Mouse (Mus musculus): ENCODE data around the gene Mrpl33. TPM values are rescaled to one million over a fixed set of nuclear protein-coding genes. Genes with fewer than 3 reads are reported as not detected.
"Not testable (repeated sequence)": the region's sequence is repeated elsewhere in the genome, so short reads cannot be mapped to it uniquely, and the experiment has no call there.

Mrpl33 gene
- total RNA-seq, 2 experiments from 2014 or later, result 315 to 434 TPM

DNA sequence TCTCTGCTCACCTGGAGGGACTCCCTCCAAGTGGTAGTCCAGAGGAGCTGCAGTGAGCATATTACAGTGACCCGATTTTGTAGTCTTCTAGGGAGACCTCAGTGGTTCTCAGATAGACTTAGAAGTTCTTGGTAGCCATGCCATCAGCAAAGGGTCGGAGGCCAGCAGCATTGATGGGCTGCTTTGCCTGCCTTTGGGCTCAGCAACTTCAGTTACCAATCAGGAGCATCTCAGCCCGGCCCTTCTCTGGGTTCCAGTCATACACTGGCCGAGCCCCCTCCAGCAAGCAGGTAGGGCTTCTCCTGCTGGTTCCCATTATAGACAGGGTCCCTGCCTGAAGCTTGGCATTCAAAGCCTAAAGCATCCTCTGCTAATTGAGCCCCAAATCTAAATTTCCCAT, 867 bp upstream of the Mrpl33 start:
- no peak for ATAC-seq (replicated peaks; ENCODE audit: poor library complexity)

DNA sequence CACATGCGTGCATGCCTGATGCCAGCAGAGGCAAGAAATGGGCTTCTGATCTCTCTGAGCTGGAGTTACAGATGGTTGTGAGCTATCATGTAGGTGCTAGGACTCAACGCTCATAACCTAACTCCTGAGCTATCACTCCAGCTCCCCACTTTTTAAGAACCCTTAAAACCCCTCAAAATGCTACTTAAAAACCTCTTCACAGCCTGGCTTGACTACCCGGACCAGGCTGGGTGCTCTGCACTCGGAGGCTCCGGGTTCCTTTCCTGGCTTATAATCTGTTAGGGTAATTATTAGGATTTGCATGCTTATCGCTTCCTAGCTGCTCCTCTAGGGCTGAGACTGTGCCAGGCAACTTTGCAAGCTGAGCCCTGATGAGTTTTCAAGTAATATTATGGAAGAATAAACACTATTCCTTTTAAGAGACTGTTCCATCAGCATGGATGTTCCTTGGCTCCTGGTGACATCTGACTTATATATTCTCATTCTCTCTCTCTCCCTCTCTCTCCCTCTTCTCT, 752 bp downstream of the Mrpl33 start:
- no peak for ATAC-seq (replicated peaks; ENCODE audit: poor library complexity)

DNA sequence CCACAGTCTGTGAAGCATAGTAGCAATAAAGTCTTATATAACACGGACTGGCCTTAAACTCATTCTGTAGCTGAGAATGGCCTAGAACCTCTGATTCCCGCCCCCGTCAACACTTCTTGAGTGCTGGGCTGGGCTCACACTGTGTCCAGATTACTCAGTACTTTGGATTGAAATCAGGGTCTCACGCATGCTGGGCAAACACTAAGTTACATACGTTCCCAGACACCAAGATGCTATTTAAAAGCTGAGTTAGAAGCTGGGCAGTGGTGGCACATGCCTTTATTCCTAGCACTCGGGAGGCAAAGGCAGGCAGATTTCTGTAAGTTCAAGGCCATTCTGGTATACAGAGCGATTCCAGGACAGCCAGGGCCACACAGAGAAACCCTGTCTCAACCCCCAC, 1.4 kb downstream of the Mrpl33 start:
- no peak for ATAC-seq (replicated peaks; ENCODE audit: poor library complexity)

DNA sequence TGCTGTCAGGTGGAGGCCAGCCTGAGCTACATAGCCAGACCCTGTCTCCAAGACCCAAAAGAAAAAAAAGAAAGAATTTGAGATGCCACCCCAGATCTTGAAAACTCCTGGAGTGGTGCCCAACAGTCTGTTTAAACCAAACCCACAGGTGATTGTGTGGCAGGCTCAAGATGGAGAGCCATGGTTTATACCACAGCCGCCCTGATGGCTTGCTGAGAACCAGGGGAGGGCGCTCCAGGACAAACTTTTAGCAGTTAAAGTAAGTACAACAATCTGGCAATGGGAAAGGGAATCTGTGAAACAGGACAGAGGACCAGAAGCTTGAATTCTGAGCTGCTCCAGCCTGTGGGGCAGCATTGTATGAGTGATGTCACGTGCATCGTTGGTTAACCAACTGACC, 1.8 kb downstream of the Mrpl33 start:
- ATAC-seq (replicated peaks; ENCODE audit: poor library complexity), result peak; percentile 37

DNA sequence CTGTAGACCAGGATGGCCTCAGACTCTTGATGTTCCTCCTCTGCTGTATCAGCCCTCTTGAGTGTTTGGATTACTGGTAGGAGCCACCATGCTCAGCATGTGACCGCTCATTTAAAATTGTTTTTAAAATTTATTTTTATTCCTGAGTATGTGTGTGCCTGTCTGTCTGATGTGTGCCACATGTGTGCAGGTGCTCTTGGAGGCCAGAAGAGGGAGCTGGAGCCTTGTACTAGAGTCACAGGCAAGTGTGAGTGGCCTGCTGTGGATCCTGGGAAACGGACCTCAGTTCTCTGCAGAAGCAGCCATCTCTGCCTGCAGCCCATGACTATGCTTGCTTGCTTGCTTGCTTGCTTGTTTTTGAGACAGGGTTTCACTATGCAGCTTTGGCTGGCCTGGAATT, 2.4 kb downstream of the Mrpl33 start:
- ATAC-seq (replicated peaks; ENCODE audit: poor library complexity), result peak; percentile 42

DNA sequence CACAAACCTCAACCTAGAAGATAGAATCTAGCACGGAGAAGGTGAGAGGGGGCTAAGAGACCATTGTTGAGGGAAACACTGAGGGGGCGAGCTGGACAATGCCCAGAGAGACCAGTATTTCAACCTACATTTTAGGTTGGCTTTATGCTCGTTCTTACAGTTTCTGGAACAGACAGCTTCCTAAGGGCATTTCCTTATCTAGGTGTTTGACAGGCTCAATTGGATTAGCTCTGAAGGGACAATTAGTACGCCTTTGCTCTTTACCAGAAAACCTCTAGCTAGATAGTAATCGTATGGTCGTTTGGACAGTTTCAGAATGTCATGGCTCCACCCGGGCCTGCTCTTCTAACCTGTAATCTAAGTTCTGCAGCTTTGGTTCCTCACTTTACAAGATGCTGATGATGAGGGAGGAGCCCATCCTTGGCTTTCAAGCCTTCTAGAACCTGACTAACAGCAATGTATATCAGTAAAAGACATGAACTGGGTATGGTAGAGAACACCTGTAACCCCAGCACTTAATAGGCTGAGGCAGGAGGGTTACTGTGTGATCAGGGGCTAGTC, 4.5 kb downstream of the Mrpl33 start:
- no peak for ATAC-seq (replicated peaks; ENCODE audit: poor library complexity)

DNA sequence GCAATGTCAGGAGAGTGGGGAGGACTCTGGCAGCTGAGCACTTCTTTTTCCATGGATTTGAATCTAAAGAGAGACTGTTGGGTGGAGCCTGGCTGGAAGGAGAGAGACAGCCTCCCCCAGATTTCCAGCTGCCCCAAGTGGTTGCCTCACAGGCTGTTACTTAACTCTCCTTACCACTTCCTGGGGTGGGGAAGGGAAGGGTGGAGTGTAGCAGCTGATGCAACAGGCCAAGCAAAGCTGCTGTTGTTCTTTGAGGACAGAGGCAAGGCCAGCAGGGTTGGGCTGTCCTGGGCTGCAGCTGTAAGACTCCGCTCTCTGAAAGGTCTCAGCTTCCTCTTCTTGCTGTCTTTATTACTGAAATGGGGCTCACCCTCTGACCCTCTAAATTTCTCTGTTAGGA, 5.6 kb downstream of the Mrpl33 start:
- peak; percentile 89 for ATAC-seq (replicated peaks; ENCODE audit: poor library complexity)

DNA sequence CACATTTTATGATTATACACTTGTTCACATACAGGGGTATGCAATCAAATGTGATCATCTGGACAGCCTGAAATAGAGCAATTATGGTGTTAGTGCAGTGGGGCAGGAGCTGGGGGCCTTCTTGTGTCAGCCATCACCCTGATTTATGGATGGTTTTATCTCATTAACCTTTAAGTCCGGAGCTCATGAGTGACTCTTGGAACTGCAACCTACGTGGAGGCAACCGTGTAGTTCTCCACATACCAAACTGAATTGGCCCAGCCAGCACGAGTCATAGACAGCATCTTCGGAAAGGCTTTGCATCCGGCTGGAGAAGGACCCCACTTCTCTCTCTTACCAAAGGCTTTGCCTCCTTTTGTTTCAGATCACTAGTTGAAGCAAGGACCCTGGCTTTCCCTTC, 7.0 kb downstream of the Mrpl33 start:
- no peak for ATAC-seq (replicated peaks; ENCODE audit: poor library complexity)

DNA sequence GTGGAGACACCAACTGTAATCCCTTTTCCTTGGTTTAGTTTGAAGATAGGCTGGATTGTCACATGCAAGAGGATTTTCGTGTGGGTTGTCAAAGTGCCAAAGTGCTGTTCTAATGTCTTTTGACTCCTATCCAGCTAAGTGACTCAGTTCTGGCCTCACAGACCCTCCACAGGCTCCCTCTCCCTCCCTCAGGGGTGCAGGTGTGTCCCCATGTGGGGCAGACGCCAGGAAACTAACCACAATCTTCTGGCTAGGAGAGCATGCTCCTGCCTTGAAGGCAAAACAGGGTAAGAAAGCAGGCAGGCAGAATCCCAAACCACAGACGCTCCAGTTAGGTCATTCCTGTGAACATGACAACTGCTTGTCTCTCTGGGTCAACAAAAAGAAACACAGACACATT, 9.4 kb downstream of the Mrpl33 start:
- ATAC-seq (replicated peaks; ENCODE audit: poor library complexity), result no peak

DNA sequence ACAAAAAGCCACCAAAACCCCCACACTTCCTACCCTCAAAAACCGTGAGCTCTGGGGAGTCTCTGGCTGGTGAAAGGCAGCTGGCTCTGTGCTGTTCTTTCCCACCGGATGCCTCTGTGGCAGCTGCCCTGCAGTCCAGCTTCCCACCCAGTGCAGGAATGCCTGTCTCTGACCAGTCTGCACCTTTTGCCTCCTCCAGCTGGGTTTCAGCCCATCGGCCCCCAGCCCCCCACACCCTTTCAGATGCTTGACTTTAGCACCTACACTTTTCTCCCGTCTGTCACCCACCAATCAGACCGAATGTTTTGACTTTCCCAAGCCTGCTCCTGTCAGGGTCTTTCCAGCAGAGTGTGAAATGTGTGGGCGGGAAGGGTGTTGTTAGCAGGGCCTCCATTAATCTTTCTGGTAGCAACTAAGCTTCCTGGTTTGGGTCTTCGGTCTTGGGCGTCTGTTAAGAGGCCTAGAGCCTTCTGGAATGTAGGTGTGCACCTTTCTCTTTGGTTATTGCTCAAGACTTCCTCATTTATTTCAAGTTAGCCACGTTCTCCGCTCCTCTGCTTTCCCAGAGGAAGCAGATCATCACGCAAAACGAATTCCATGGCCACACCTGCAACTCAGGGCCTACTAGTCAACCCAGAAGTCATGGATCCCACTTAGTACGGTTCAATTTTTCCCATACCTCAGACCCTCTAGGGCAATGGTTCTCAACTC, 13.8 kb downstream of the Mrpl33 start:
- ATAC-seq (replicated peaks; ENCODE audit: poor library complexity), result no peak

DNA sequence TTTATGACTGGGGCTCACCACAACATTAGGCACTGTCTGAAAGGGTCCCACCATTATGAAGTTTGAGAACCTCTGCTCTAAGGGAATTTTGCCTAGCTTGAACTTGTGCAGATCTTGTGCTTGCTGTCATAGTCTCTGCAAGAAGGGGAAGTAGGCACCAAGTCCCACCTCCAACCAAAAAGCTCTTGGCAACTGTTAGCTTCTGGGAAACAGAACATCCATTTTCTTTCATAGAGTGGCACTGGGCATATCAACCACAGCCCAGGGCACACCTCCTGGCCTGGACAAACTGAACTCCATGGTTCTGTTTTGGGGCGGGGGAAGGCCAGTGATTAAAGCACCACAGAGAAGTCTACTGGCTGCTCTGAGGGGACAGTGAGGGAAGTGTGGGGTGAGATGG, 14.5 kb downstream of the Mrpl33 start:
- ATAC-seq (replicated peaks; ENCODE audit: poor library complexity), result peak; percentile 26; the same call in 1 of the 2 replicates

DNA sequence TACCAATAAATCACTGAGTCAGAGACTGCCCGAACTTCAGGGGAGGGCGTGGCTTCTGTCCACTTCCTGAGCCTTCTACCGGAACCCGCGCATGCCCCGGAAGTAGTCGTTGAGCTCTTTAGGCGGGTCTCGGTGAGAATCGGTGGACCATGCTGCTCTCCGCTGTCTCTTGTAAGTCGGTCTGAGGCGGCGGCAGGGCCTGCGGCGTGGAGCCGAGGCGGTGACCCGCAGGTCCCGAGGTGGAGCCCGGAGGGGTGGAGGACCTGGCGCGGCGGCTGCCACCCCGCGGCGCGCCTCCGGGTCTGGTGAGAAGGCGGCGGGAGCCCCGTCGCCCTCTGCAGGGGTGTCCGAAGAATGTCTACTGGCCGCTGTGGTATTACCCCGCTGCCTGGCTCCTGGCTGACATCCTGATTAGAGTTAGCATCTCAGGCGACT, 17.1 kb downstream of the Mrpl33 start:
- peak; percentile 88 for ATAC-seq (replicated peaks; ENCODE audit: poor library complexity)

DNA sequence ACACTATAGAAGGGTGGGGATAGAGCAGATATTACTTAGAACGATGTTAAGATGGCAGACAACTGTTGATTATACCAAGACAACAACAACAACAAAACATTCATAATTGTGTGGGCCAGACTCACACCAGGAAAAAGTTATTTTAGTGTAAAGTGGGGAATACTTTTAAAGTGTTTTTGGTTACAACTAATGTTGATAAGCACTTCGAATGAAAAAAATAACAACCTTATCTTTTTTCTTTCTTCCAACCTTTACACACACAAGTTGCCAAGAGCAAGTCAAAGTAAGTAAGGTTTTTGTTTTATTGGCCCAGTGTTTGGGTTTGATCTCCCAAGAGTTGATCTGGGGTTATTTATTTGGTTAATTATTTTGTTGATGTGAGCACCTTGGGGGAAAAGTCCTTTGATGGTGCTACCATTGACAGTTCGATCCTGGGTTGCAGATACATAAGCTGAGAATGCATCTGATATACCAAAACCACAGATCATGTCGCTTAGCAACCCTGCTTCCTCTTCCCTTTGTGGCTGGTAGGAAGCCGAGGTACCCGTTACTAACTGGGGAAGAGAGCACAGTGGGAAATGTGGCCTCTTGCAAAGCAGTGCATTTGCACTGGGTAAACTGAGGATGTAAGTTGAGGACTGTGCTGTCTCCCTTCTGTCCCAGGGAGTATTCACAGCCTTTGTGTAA, 17.7 kb downstream of the Mrpl33 start:
- ATAC-seq (replicated peaks; ENCODE audit: poor library complexity), result peak; percentile 60

DNA sequence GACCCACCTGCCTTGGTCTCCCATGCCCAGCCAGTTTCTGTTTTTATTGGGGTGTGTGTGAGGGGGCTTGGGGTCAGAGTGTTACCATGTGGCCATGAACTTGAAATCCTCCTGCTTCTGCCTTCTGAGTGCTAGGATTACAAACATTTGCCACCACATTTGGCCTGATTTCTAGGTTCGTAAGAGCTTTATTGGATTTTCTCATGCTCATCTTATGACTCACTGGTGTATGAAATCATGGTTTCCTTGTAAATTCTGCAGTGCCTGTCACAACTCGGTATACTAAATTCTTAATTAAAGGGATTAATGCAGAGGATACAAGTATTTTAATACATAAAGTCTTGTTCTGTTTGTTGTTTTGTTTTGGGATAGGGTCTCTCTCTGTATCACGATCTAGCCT, 23.6 kb downstream of the Mrpl33 start:
- no peak for ATAC-seq (replicated peaks; ENCODE audit: poor library complexity)

DNA sequence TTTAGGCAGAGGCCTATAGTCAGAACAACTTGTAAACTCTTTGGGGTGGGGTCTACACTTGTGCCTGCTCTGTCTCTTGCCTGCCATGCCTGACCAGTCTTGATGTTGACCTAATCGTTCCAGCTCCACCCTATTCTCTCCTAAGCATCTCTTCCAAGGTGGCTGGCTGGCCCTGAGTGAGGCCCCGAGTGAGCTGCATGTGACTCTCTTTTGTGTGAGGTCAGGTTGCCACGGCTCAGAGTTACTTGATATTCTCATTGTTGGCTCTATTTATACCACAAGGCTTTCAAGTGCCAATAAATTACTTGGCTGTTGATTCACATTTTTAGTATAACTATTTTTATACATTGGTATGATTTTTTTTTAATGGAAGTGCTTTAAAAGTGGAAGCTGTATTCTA, 30.4 kb downstream of the Mrpl33 start:
- no peak for ATAC-seq (replicated peaks; ENCODE audit: poor library complexity)

DNA sequence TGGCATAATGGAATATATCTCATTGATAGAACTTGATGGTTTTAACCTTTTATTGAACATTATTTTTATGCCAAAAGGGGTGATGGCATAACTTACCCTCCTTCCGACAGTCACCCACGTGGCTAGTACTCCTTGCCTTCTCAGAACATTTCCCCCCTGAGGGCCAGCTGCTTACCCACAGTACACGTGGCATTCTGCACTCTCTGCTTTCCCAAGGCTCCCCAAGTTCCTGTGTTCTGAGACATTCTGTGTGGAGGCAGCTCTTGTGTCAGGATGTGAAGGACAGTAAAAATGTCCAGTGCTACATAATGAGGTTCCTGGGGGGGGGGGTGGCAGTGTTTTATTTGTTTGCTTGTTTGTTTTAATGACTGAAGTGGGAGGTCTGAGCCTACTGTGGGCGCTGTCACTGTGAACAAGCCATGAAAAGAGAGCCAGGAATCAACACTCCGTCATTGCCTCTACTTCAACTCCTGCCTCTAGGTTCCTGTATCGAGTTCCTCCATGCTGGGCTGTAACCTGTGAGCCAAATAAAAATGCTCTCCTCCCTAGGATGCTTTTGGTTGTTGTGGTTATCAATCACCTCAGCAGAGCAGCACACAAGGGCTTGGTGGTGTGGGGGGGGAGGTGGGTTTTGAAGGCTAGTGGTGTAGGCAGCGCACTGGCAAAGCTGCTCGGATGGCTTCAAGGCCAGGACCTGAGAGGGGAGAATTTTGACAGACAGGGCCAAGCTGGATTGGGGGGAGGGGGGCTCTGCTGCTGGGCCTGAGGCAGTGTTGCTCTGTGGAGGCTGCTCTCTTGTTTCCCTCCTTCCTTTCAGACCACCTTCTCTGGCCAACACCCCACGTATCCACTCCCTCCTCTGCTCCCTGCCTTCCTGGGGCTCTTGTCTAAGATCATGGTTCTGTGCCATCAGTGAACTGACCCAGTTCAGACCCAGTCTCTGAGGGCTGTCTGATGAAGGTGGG, 31.1 kb downstream of the Mrpl33 start:
- no peak for ATAC-seq (replicated peaks; ENCODE audit: poor library complexity)

DNA sequence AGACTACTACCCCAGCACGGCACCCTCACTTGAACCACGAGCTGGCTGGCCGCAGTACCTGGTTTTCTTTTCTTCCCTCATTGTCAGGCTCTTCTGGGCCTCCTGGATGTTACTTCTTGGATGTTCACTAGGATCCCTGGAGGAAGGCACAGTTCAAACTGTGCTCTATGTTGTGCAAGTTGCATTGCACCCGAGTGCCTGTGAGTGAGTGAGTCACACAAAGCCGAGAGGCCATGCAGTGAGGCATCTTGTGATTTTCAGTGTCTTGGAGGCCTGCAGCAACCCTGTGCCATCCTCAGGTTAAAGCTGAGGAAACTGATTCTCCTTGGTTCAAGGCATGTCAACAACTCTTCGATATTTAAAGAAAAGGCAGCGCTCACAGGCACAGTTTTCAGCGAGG, 31.8 kb downstream of the Mrpl33 start:
- ATAC-seq (replicated peaks; ENCODE audit: poor library complexity), result no peak

DNA sequence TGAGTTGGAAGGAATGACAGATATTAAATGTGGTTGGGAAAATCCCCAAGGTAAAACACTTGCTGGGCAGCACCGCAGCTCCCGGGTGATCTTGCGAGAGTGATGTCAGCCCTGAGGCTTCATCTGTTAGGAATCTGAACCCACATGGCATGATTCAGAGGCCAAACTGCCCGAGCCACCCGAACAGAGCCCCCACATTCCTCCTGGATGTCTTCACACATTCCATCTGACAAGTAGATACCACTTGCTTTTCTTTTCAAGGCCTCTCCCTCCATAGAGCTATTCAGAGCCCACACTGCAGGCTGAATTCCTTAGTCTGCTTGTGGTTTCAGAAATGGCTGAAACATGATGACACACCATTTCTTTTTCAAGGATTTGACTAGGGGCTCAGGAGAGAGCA, 33.3 kb downstream of the Mrpl33 start:
- no peak for ATAC-seq (replicated peaks; ENCODE audit: poor library complexity)

DNA sequence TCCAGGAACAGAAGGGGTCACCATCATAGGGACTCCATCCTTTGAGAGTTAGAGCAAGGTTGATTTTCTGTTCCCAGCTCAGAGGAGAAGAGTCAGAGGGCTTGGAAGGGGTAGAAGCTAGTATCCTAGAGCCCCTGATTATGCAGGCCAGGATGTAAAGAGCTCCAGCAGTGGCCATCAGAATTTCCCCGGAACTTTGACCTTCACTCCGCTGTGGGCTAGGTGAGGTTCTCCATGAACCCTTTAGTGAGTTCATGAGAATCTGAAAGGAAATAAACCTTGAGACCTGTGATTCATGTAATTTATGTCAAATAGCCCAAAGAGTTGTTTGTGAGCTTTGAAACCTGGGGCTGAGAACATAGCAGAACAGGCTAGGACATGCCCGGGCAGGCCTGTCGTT, 34.4 kb downstream of the Mrpl33 start:
- not testable (repeated sequence) for ATAC-seq (replicated peaks; ENCODE audit: poor library complexity)

DNA sequence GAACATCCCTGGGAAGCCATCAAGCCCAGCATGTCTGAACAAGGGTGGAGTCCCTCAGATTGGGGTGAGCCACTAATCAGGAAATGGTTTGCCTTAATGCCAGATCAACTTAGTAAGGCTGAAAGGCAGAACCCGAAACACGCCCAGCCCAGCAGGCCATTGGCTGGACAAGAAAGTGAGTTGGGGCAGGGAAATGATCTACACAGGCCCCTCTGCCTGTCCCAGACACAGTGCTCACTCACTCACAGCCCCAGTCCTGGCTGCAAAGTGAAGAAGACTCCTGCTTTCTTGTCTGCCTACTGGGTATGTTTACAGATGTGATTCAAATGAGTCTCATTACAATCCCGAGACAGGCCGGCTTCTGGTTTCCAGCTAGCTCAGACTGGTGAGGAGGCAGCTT, 37.4 kb downstream of the Mrpl33 start:
- no peak for ATAC-seq (replicated peaks; ENCODE audit: poor library complexity)

DNA sequence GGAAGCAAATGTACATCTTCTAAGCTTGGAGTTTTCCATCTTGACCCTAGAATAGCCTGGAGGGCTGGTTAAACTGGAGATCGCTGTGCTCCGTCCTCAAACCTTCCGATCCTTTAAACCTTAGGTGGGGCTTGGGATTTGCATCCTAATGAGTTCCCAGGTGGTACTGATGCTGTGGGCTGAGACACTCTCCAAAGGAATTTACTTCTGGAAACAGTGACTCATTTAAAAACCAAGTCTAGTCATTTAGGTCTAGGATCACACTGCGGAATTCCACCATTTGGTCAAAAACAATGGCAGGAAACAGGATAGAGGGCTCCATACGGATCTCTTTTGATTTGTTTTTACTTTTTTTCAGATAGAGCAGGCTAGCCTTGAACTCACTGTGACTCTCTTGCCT, 37.9 kb downstream of the Mrpl33 start:
- ATAC-seq (replicated peaks; ENCODE audit: poor library complexity), result no peak
